Mouse (Mus musculus) C2C12 (cell line): Measurements from ENCODE around the gene Nxn.

Source experiments
- CTCF ChIP-seq: IDR thresholded peaks from one replicate; pipeline ENCODE4 v1.5.1; 2011; ENCODE audit not compliant: control insufficient read depth, insufficient read depth, insufficient read length
- MYOG ChIP-seq: IDR thresholded peaks from one replicate; pipeline ENCODE4 v1.6.1; 2011; ENCODE audit not compliant: control insufficient read depth, insufficient read length; ENCODE audit errors: extremely low read depth

- TF ChIP-seq CTCF (no peak), MYOG (no peak)
Observed at GRCm38 (mm10) chr11:76291960-76292359, 107.0 kb downstream of the Nxn start.
